ENCODE assay signal across 11 mouse cellular contexts in genomic region chr2:140783041-140783440, GRCm38 (mm10).
DNase-seq lines count a peak whose midpoint lies in the region; ATAC-seq and TF ChIP-seq lines count a peak whose summit lies in the region.
"Had no signal": no experiment of that assay in that cellular context is flagged by ENCODE, and none has a peak within 500 bp of the region (broad histone marks: within the 10 kb centered on the region; RNA-seq: fewer than 3 reads in every experiment).

No protein-coding gene starts in this region.

- no peaks in the 10 kb centered on the region for H3K4me1 ChIP-seq in intestine, postnatal 0 days (replicated peaks; ENCODE audit: control insufficient read depth, insufficient read depth, low read length)
- H3K4me1 ChIP-seq in intestine, embryonic 15.5 days (replicated peaks) = 0 out of 2 replicates have a peak, but pooled peaks cover 2% of the 10 kb centered on the region
- H3K4me1 ChIP-seq in midbrain, postnatal 0 days (ENCODE audit: insufficient read depth, low read length) = no peaks in the 10 kb centered on the region
- H3K4me1 ChIP-seq in midbrain, embryonic 13.5 days (replicated peaks) = no peaks in the 10 kb centered on the region
- no peaks in the 10 kb centered on the region for H3K4me1 ChIP-seq in stomach, postnatal 0 days (replicated peaks; ENCODE audit: control insufficient read depth, insufficient read depth)
- no peaks in the 10 kb centered on the region for H3K4me1 ChIP-seq in forebrain, embryonic 11.5 days (replicated peaks; ENCODE audit: control insufficient read depth, insufficient read depth, low read length)
- H3K4me1 ChIP-seq in hindbrain, embryonic 14.5 days (replicated peaks; ENCODE audit: control insufficient read depth, insufficient read depth, low read length) = no peaks in the 10 kb centered on the region

- TF ChIP-seq CTCF in intestine, postnatal 0 days (IDR thresholded peaks at IDR 0.05; ENCODE audit: low read depth) = peak; percentile 30
- TF ChIP-seq CTCF in midbrain, postnatal 0 days (IDR thresholded peaks at IDR 0.05) = peak; percentile 16; the same call in 1 of the 2 replicates
- TF ChIP-seq CTCF in stomach, postnatal 0 days (IDR thresholded peaks at IDR 0.05; ENCODE audit: low read depth) = 0 out of 2 replicates have a peak, but pooled peaks have one; percentile 11

- no peak overlapping the region for H3K4me3 ChIP-seq in intestine, postnatal 0 days (ENCODE audit: low read depth, low read length)
- H3K4me3 ChIP-seq in intestine, embryonic 15.5 days (replicated peaks) = no peak overlapping the region
- no peak overlapping the region for H3K4me3 ChIP-seq in midbrain, postnatal 0 days (ENCODE audit: low read depth, low read length)
- no peak overlapping the region for H3K4me3 ChIP-seq in midbrain, embryonic 13.5 days (replicated peaks)
- H3K4me3 ChIP-seq in stomach, postnatal 0 days (ENCODE audit: low read depth, low read length) = no peak overlapping the region
- H3K4me3 ChIP-seq in forebrain, embryonic 11.5 days (ENCODE audit: low read depth, low read length) = no peak overlapping the region
- no peak overlapping the region for H3K4me3 ChIP-seq in hindbrain, embryonic 14.5 days (replicated peaks; ENCODE audit: low read length)
- H3K4me3 ChIP-seq: liver, embryonic 13.5 days had no signal

- no peaks in the 10 kb centered on the region for H3K36me3 ChIP-seq in intestine, postnatal 0 days (ENCODE audit: control insufficient read depth, insufficient read depth)
- H3K36me3 ChIP-seq in intestine, embryonic 15.5 days = no peaks in the 10 kb centered on the region
- H3K36me3 ChIP-seq in midbrain, postnatal 0 days (ENCODE audit: insufficient read depth, low read length) = no peaks in the 10 kb centered on the region
- H3K36me3 ChIP-seq in midbrain, embryonic 13.5 days = no peaks in the 10 kb centered on the region
- H3K36me3 ChIP-seq in stomach, postnatal 0 days (ENCODE audit: control insufficient read depth, insufficient read depth, low read length) = no peaks in the 10 kb centered on the region
- H3K36me3 ChIP-seq in forebrain, embryonic 11.5 days (ENCODE audit: control insufficient read depth, insufficient read depth, low read length) = no peaks in the 10 kb centered on the region
- H3K36me3 ChIP-seq in hindbrain, embryonic 14.5 days (replicated peaks; ENCODE audit: control insufficient read depth, insufficient read depth) = no peaks in the 10 kb centered on the region
- H3K36me3 ChIP-seq: liver, embryonic 13.5 days had no signal

- WGBS in intestine, postnatal 0 days = 91% methylated on average over 1 of the region's 1 CpGs
- WGBS in intestine, embryonic 15.5 days = 61% methylated on average over 1 of the region's 1 CpGs
- WGBS in midbrain, postnatal 0 days = 82% methylated on average over 1 of the region's 1 CpGs
- WGBS in midbrain, embryonic 13.5 days = 82% methylated on average over 1 of the region's 1 CpGs
- WGBS in stomach, postnatal 0 days = 73% methylated on average over 1 of the region's 1 CpGs
- WGBS in forebrain, embryonic 11.5 days = 81% methylated on average over 1 of the region's 1 CpGs
- 63% methylated on average over 1 of the region's 1 CpGs for WGBS in hindbrain, embryonic 14.5 days

- H3K9ac ChIP-seq in intestine, postnatal 0 days (ENCODE audit: low read depth, low read length) = no peak overlapping the region
- H3K9ac ChIP-seq in intestine, embryonic 15.5 days = no peak overlapping the region
- H3K9ac ChIP-seq in midbrain, postnatal 0 days (replicated peaks; ENCODE audit: low read length, poor library complexity, severe bottlenecking) = no peak overlapping the region
- no peak overlapping the region for H3K9ac ChIP-seq in midbrain, embryonic 13.5 days (replicated peaks)
- H3K9ac ChIP-seq in stomach, postnatal 0 days (ENCODE audit: low read length) = no peak overlapping the region
- H3K9ac ChIP-seq in forebrain, embryonic 11.5 days (ENCODE audit: low read length) = no peak overlapping the region
- no peak overlapping the region for H3K9ac ChIP-seq in hindbrain, embryonic 14.5 days
- H3K9ac ChIP-seq: liver, embryonic 13.5 days had no signal

- H3K27ac ChIP-seq in intestine, postnatal 0 days (ENCODE audit: low read depth, low read length) = no peak overlapping the region
- no peak overlapping the region for H3K27ac ChIP-seq in intestine, embryonic 15.5 days
- H3K27ac ChIP-seq in midbrain, postnatal 0 days (ENCODE audit: low read depth, low read length) = no peak overlapping the region
- H3K27ac ChIP-seq in midbrain, embryonic 13.5 days = no peak overlapping the region
- no peak overlapping the region for H3K27ac ChIP-seq in stomach, postnatal 0 days (replicated peaks)
- no peak overlapping the region for H3K27ac ChIP-seq in forebrain, embryonic 11.5 days (ENCODE audit: low read depth, low read length)
- H3K27ac ChIP-seq in hindbrain, embryonic 14.5 days = no peak overlapping the region
- H3K27ac ChIP-seq: liver, embryonic 13.5 days had no signal

- H3K27me3 ChIP-seq in intestine, postnatal 0 days (replicated peaks; ENCODE audit: control insufficient read depth, insufficient read depth, low read length) = no peaks in the 10 kb centered on the region
- no peaks in the 10 kb centered on the region for H3K27me3 ChIP-seq in intestine, embryonic 15.5 days (replicated peaks)
- H3K27me3 ChIP-seq in midbrain, postnatal 0 days (ENCODE audit: insufficient read depth, low read length) = no peaks in the 10 kb centered on the region
- no peaks in the 10 kb centered on the region for H3K27me3 ChIP-seq in midbrain, embryonic 13.5 days
- H3K27me3 ChIP-seq in stomach, postnatal 0 days (ENCODE audit: control insufficient read depth, insufficient read depth, low read length) = no peaks in the 10 kb centered on the region
- H3K27me3 ChIP-seq in forebrain, embryonic 11.5 days (ENCODE audit: control insufficient read depth, insufficient read depth, low read length) = no peaks in the 10 kb centered on the region
- no peaks in the 10 kb centered on the region for H3K27me3 ChIP-seq in hindbrain, embryonic 14.5 days (ENCODE audit: control insufficient read depth, insufficient read depth, low read length)
- H3K27me3 ChIP-seq: liver, embryonic 13.5 days had no signal

- no peak for ATAC-seq in intestine, postnatal 0 days
- ATAC-seq in intestine, embryonic 15.5 days = no peak
- no peak for ATAC-seq in midbrain, postnatal 0 days (ENCODE audit: low FRiP score)
- no peak for ATAC-seq in midbrain, embryonic 13.5 days
- no peak for ATAC-seq in stomach, postnatal 0 days (ENCODE audit: low FRiP score, low TSS enrichment)
- no peak for ATAC-seq in forebrain, embryonic 11.5 days (replicated peaks; ENCODE audit: low FRiP score)
- no peak for ATAC-seq in hindbrain, embryonic 14.5 days (ENCODE audit: low FRiP score)
- ATAC-seq: activated CD4-positive, CD25-positive, alpha-beta regulatory T cell, adult 4 months had no signal

- no peaks in the 10 kb centered on the region for H3K9me3 ChIP-seq in intestine, postnatal 0 days (ENCODE audit: control insufficient read depth)
- H3K9me3 ChIP-seq in intestine, embryonic 15.5 days = no peaks in the 10 kb centered on the region
- no peaks in the 10 kb centered on the region for H3K9me3 ChIP-seq in midbrain, postnatal 0 days (ENCODE audit: low read length)
- H3K9me3 ChIP-seq in midbrain, embryonic 13.5 days = no peaks in the 10 kb centered on the region
- no peaks in the 10 kb centered on the region for H3K9me3 ChIP-seq in stomach, postnatal 0 days (ENCODE audit: control insufficient read depth, low read length)
- no peaks in the 10 kb centered on the region for H3K9me3 ChIP-seq in forebrain, embryonic 11.5 days (ENCODE audit: control insufficient read depth, low read length)
- H3K9me3 ChIP-seq in hindbrain, embryonic 14.5 days (ENCODE audit: control insufficient read depth, low read length) = no peaks in the 10 kb centered on the region
- H3K9me3 ChIP-seq: liver, embryonic 13.5 days had no signal

- no peak for DNase-seq in midbrain, postnatal 0 days (ENCODE audit: low spot score)
- peak; percentile 71 for DNase-seq in cerebellum, adult 9-11 months
- no peak for DNase-seq in stomach, postnatal 0 days (ENCODE audit: low spot score)
- no peak for DNase-seq in forebrain, embryonic 11.5 days (ENCODE audit: low spot score)
- no peak for DNase-seq in hindbrain, embryonic 14.5 days (ENCODE audit: low spot score)
- DNase-seq: kidney, postnatal 25 days; liver, embryonic 13.5 days had no signal

- no peak overlapping the region for H3K4me2 ChIP-seq in intestine, postnatal 0 days (replicated peaks; ENCODE audit: low read depth)
- H3K4me2 ChIP-seq in intestine, embryonic 15.5 days (replicated peaks) = no peak overlapping the region
- H3K4me2 ChIP-seq in midbrain, postnatal 0 days (ENCODE audit: low read depth, low read length, poor library complexity, severe bottlenecking) = no peak overlapping the region
- no peak overlapping the region for H3K4me2 ChIP-seq in midbrain, embryonic 13.5 days (replicated peaks)
- no peak overlapping the region for H3K4me2 ChIP-seq in stomach, postnatal 0 days (replicated peaks; ENCODE audit: low read depth)
- H3K4me2 ChIP-seq in forebrain, embryonic 11.5 days (ENCODE audit: low read depth, low read length, severe bottlenecking) = no peak overlapping the region
- no peak overlapping the region for H3K4me2 ChIP-seq in hindbrain, embryonic 14.5 days (replicated peaks)
- H3K4me2 ChIP-seq: liver, embryonic 13.5 days had no signal

- TF ChIP-seq EP300 in stomach, postnatal 0 days (optimal IDR thresholded peaks at IDR 0.05) = no peak
